8 mouse cellular contexts compared by ENCODE assay signal in the genomic region with DNA sequence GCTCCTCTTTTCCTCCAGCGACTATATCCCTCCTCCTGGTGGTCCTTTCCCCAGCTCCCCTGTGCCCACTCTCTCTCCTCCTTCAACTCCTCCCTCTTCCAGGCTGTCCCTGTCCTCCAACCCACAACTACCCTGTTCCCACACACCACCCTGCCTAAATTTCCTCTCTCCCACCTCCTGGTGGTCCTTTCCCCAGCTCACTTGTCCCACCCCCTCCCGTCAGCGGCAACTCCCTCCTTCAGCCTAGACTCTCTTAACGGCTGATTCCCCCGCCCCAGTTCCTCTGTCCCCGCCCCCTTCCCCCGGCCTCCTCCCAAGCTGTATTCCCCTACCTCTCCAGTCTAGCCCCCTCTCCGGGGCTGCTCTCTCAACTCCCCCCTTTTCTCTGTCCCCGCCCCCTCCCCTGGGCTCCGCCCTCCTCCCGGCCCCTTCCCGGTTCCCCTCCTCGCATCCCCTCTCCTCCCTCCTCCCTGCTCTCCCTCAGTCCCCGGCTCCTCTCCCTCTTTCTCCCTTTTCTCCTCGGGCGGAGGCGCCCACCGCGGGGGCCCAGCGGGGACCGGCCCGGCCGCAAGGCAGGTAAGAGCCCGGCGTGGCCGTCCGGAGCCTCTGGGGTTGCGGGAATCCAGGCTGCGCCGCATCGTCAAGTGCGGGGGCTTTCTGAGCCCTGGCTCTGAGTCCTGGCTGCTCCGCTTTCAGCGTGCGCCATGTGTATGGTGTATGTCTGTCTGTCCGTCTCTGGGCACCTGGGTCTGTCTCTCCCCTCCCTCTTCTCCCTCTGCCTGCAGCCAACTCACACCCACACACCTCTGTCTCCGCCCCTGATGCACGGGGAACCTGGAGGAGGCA. TPM values are rescaled to one million over a fixed set of nuclear protein-coding genes. Genes with fewer than 3 reads are reported as not detected.
A peak's percentile ranks its signal among the peaks of the same experiment; 100 is the strongest.
DNase-seq lines count a peak whose midpoint lies in the region; ATAC-seq and TF ChIP-seq lines count a peak whose summit lies in the region.

No protein-coding gene starts in this region.

- no peak for TF ChIP-seq CTCF in gastrocnemius, adult 2 months (IDR thresholded peaks at IDR 0.05)
- no peak for TF ChIP-seq CTCF in G1E (IDR thresholded peaks at IDR 0.05; ENCODE audit: low read depth, low read length)

- H3K36me3 ChIP-seq in G1E (replicated peaks), result peaks cover 38% of the 10 kb centered on the region
- no peaks in the 10 kb centered on the region for H3K36me3 ChIP-seq in hindbrain, embryonic 15.5 days
- peaks cover 10% of the 10 kb centered on the region; the same call in 1 of the 2 replicates for H3K36me3 ChIP-seq in liver, embryonic 12.5 days

- H3K9ac ChIP-seq in hindbrain, embryonic 15.5 days, result peak overlapping the region; percentile 69
- peak overlapping the region; percentile 40 for H3K9ac ChIP-seq in liver, embryonic 12.5 days

- peak overlapping the region; percentile 73 for H3K4me2 ChIP-seq in hindbrain, embryonic 15.5 days
- H3K4me2 ChIP-seq in liver, embryonic 12.5 days, result peak overlapping the region; percentile 63

- peaks cover 29% of the 10 kb centered on the region for H3K27me3 ChIP-seq in G1E (ENCODE audit: insufficient read depth, low read length)
- H3K27me3 ChIP-seq in hindbrain, embryonic 15.5 days, result no peaks in the 10 kb centered on the region
- H3K27me3 ChIP-seq in liver, embryonic 12.5 days (replicated peaks), result peaks cover 57% of the 10 kb centered on the region

- WGBS in hindbrain, embryonic 15.5 days, result 2% methylated on average over 36 of the region's 38 CpGs
- under 1% methylated on average over 38 of the region's 38 CpGs for WGBS in liver, embryonic 12.5 days (ENCODE audit: insufficient replicate concordance)

- peaks cover 21% of the 10 kb centered on the region for H3K4me1 ChIP-seq in G1E (ENCODE audit: insufficient read depth, low read depth, low read length)
- H3K4me1 ChIP-seq in hindbrain, embryonic 15.5 days (replicated peaks), result peaks cover 68% of the 10 kb centered on the region
- peaks cover 16% of the 10 kb centered on the region for H3K4me1 ChIP-seq in liver, embryonic 12.5 days

- intact Hi-C loops in gastrocnemius, adult 2 months (cut with DNase I), result loop anchor here (2.0 kb wide), 1 partner anchor 25 kb away; no protein-coding TSS in a partner anchor
- intact Hi-C loops in gastrocnemius, postnatal 14 days (cut with DNase I; ENCODE audit: low total_unique reads), result no loop called here

- no peak for ATAC-seq in G1E (ENCODE audit: extremely low read depth, insufficient number of reproducible peaks, low FRiP score, poor library complexity, severe bottlenecking)
- peak; percentile 88 for ATAC-seq in hindbrain, embryonic 15.5 days (ENCODE audit: low FRiP score, low read depth)
- peak; percentile 45; the same call in 1 of the 2 replicates for ATAC-seq in liver, embryonic 12.5 days

- H3K9me3 ChIP-seq in G1E (replicated peaks), result no peaks in the 10 kb centered on the region
- no peaks in the 10 kb centered on the region for H3K9me3 ChIP-seq in hindbrain, embryonic 15.5 days
- H3K9me3 ChIP-seq in liver, embryonic 12.5 days (replicated peaks), result no peaks in the 10 kb centered on the region

- H3K4me3 ChIP-seq in gastrocnemius, adult 2 months, result peak overlapping the region; percentile 75
- H3K4me3 ChIP-seq in G1E (ENCODE audit: low read depth, low read length), result peak overlapping the region; percentile 28; the same call in 1 of the 2 replicates
- peak overlapping the region; percentile 56 for H3K4me3 ChIP-seq in hindbrain, embryonic 15.5 days
- H3K4me3 ChIP-seq in liver, embryonic 12.5 days, result peak overlapping the region; percentile 48

- H3K27ac ChIP-seq in gastrocnemius, adult 2 months, result peak overlapping the region; percentile 84
- peak overlapping the region; percentile 79 for H3K27ac ChIP-seq in hindbrain, embryonic 15.5 days (replicated peaks)
- H3K27ac ChIP-seq in liver, embryonic 12.5 days, result no peak overlapping the region

- no peak for DNase-seq in gastrocnemius, adult 2 months
- no peak for DNase-seq in gastrocnemius, postnatal 14 days
- DNase-seq in G1E (ENCODE audit: low spot score), result no peak
- DNase-seq in embryo, embryonic 11.5 days (ENCODE audit: low read depth, low spot score), result peak; percentile 75
- peak; percentile 84 for DNase-seq in retina, embryonic 14.5 days (ENCODE audit: low spot score)
- DNase-seq in urinary bladder, postnatal 14 days (ENCODE audit: low spot score), result no peak

RNA-seq across cellular contexts. Expression of gene Slc8a2, which starts 0.4 kb away (rescaled TPM):
- total RNA-seq in gastrocnemius, adult 2 months (2021), result under 1 TPM; 0.08 to 0.28 TPM
- total RNA-seq in gastrocnemius, postnatal 14 days (2021), result under 1 TPM; 0.24 to 0.25 TPM
- total RNA-seq in G1E (2014; fragmentation: Nextera tagmentation) (0.15 and 0.23 TPM in 2 replicates), G1E (2017) (under 0.01 and 0.05 TPM in 2 replicates)
- polyA plus RNA-seq in G1E (2012), result 0.03 TPM in 1 of 2 replicates, not detected in the other
- polyA plus RNA-seq in hindbrain, embryonic 15.5 days (2015; fragmentation: Nextera tagmentation; extraction: Ambion mirVana), result 1.1 TPM in 2 replicates
- polyA plus RNA-seq in liver, embryonic 12.5 days (2016; fragmentation: Nextera tagmentation; extraction: Ambion mirVana), result not detected in 2 replicates

RNA-seq across cellular contexts. Expression of gene Kptn, which starts 10.4 kb away (rescaled TPM):
- 10 to 100 TPM; 10.3 to 16.0 TPM for total RNA-seq in gastrocnemius, adult 2 months (2021)
- total RNA-seq in gastrocnemius, postnatal 14 days (2021), result 10 to 100 TPM; 12.2 to 14.4 TPM
- 8.8 and 12.6 TPM in 2 replicates for total RNA-seq in G1E (2014; fragmentation: Nextera tagmentation)
- 15.0 and 18.7 TPM in 2 replicates for total RNA-seq in G1E (2017)
- polyA plus RNA-seq in G1E (2012), result 24.5 and 29.4 TPM in 2 replicates
- 45.3 and 53.5 TPM in 2 replicates for polyA plus RNA-seq in hindbrain, embryonic 15.5 days (2015; fragmentation: Nextera tagmentation; extraction: Ambion mirVana)
- 13.4 and 15.0 TPM in 2 replicates for polyA plus RNA-seq in liver, embryonic 12.5 days (2016; fragmentation: Nextera tagmentation; extraction: Ambion mirVana)

RNA-seq across cellular contexts. Expression of gene Napa, which starts 31.8 kb away (rescaled TPM):
- total RNA-seq in gastrocnemius, adult 2 months (2021), result 100 to 1,000 TPM in 1 of 2 experiments, 10 to 100 TPM in 1; 99.2 to 113 TPM
- 100 to 1,000 TPM; 102 to 107 TPM for total RNA-seq in gastrocnemius, postnatal 14 days (2021)
- total RNA-seq in G1E (2014; fragmentation: Nextera tagmentation), result 116 and 156 TPM in 2 replicates
- 73.6 and 86.9 TPM in 2 replicates for total RNA-seq in G1E (2017)
- polyA plus RNA-seq in G1E (2012), result 137 and 159 TPM in 2 replicates
- polyA plus RNA-seq in hindbrain, embryonic 15.5 days (2015; fragmentation: Nextera tagmentation; extraction: Ambion mirVana), result 218 and 239 TPM in 2 replicates
- polyA plus RNA-seq in liver, embryonic 12.5 days (2016; fragmentation: Nextera tagmentation; extraction: Ambion mirVana), result 163 and 165 TPM in 2 replicates

RNA-seq across cellular contexts. Expression of gene Meis3, which starts 44.8 kb away (rescaled TPM):
- 1 to 10 TPM; 1.5 to 2.0 TPM for total RNA-seq in gastrocnemius, adult 2 months (2021)
- 1 to 10 TPM; 2.5 to 3.1 TPM for total RNA-seq in gastrocnemius, postnatal 14 days (2021)
- total RNA-seq in G1E (2014; fragmentation: Nextera tagmentation) (0.60 and 3.6 TPM in 2 replicates), G1E (2017) (1.9 and 2.2 TPM in 2 replicates)
- 1.8 and 2.6 TPM in 2 replicates for polyA plus RNA-seq in G1E (2012)
- polyA plus RNA-seq in hindbrain, embryonic 15.5 days (2015; fragmentation: Nextera tagmentation; extraction: Ambion mirVana), result 120 and 134 TPM in 2 replicates
- polyA plus RNA-seq in liver, embryonic 12.5 days (2016; fragmentation: Nextera tagmentation; extraction: Ambion mirVana), result 4.4 and 5.7 TPM in 2 replicates

Comparison
In these comparisons a context has a peak if more than half of its experiments do, and no peak if none do; other contexts are left out.
1. DNase-seq: peak in embryo, embryonic 11.5 days (single experiment) and retina, embryonic 14.5 days (single experiment); none in gastrocnemius, adult 2 months (single experiment), gastrocnemius, postnatal 14 days (single experiment), G1E (single experiment) and urinary bladder, postnatal 14 days (single experiment).
2. Peak in every context shown above with its lines, with median percentiles within 50 percentile points of each other: H3K4me3 ChIP-seq.